Mouse (Mus musculus) forebrain, embryonic 12.5 days (tissue): ENCODE data around the gene Nfkb2. TPM values are rescaled to one million over a fixed set of nuclear protein-coding genes. Genes with fewer than 3 reads are reported as not detected.

Source experiments
- ATAC-seq: fragments of 200-750 bp; cut with Nextera tagmentation; 2 replicates; pipeline ENCODE4 v1.8.0; 2017; ENCODE audit warnings: moderate TSS enrichment; ENCODE audit not compliant: low FRiP score
- H3K27ac ChIP-seq: fragments of 300-500 bp; sonication (generic); 2 replicates; pipeline ENCODE4 v1.5.1; 2016; ENCODE audit warnings: mild to moderate bottlenecking
- H3K27me3 ChIP-seq: fragments of 300-500 bp; sonication (generic); 2 replicates; pipeline ENCODE4 v1.6.1; 2016; ENCODE audit warnings: mild to moderate bottlenecking
- H3K36me3 ChIP-seq: fragments of 300-500 bp; sonication (generic); replicated peaks from 2 replicates; pipeline ENCODE4 v1.6.1; 2016; ENCODE audit warnings: mild to moderate bottlenecking
- H3K4me1 ChIP-seq: fragments of 300-500 bp; sonication (generic); 2 replicates; pipeline ENCODE4 v1.6.1; 2016
- H3K4me2 ChIP-seq: fragments of 300-500 bp; sonication (generic); 2 replicates; pipeline ENCODE4 v1.6.1; 2016; ENCODE audit warnings: mild to moderate bottlenecking, moderate library complexity
- H3K4me3 ChIP-seq: fragments of 300-500 bp; sonication (generic); replicated peaks from 2 replicates; pipeline ENCODE4 v1.5.1; 2016; ENCODE audit warnings: mild to moderate bottlenecking
- H3K9ac ChIP-seq: fragments of 300-500 bp; sonication (generic); 2 replicates; pipeline ENCODE4 v1.6.1; 2016; ENCODE audit warnings: mild to moderate bottlenecking
- H3K9me3 ChIP-seq: fragments of 300-500 bp; sonication (generic); 2 replicates; pipeline ENCODE4 v1.6.1; 2016
- WGBS: fragments of 180-500 bp; shearing (Covaris S2); methylation state at CpG from one replicate; pipeline ENCODE4 v1.1.7; 2016; 5-methylcytosine and 5-hydroxymethylcytosine counted together
- polyA plus RNA-seq: library from polyadenylated mRNA; unstranded; fragments of >200 nt; fragmentation: Nextera tagmentation; extraction: Ambion mirVana; gene quantifications from 2 replicates; pipeline ENCODE4 v1.2.1, GENCODE M21; 2016

Nfkb2 gene
- 2.5 and 2.9 TPM in 2 replicates for polyA plus RNA-seq

DNA sequence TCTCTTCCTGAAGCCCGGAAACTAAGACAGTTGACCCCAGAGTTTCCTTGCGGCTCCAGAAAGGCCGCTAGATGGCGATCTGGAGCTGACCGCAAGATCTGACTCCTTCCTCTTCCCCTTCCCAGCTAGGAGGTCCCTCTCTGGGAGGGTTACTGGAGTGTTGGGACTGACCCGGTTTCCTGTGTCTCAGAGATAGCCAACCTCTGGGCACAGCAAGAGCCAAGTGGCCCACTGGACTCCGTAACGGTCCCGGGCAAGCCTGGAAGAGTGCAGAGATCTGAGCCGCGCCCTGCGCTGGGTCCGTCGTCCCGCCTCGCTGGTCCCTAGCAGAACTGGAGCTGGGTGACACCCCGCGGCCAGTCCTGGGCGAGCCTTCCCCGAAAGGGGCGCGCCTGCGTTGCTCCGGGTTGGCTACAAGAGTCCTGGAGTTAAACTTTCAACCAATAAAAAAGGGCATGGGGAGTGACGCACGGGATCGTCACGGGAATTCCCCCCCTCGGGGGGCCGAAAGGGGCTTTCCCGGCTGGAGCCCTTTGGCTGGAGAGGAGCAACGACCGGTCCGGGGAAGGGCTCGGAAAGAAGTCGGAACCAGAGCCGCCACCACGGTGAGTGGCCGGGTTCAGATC, at the start of gene Nfkb2:
TSS of gene Nfkb2 (plus strand) at position 105 of the 626 bp plus-strand sequence.
- under 1% methylated on average over 39 of the region's 39 CpGs for WGBS
- H3K4me1 ChIP-seq, result peaks cover 33% of the 10 kb centered on the region
- no peaks in the 10 kb centered on the region for H3K36me3 ChIP-seq
- peak within 1 kb of the TSS; percentile 57 for H3K4me3 ChIP-seq
- H3K27me3 ChIP-seq, result peaks cover 48% of the 10 kb centered on the region
- H3K9me3 ChIP-seq, result no peaks in the 10 kb centered on the region
- H3K9ac ChIP-seq, result peak within 1 kb of the TSS; percentile 60
- no peak within 1 kb of the TSS for H3K27ac ChIP-seq
- peak within 1 kb of the TSS; percentile 70 for H3K4me2 ChIP-seq
- ATAC-seq, result peak; percentile 78

- Histone ChIP-seq H3K36me3 (peaks cover 99% of the 10 kb centered on the region), H3K4me2 (no peak overlapping the region), H3K4me3 (no peak overlapping the region), H3K27me3 (no peaks in the 10 kb centered on the region), H3K9me3 (no peaks in the 10 kb centered on the region), H3K27ac (no peak overlapping the region), H3K9ac (no peak overlapping the region), H3K4me1 (no peaks in the 10 kb centered on the region)
- ATAC-seq, result no peak
- WGBS, result 95% methylated on average over 7 of the region's 7 CpGs
Observed at GRCm38 (mm10) chr19:46264762-46265161, 39.4 kb upstream of the Nfkb2 start.

- H3K27ac ChIP-seq, result no peak overlapping the region
- peaks cover 72% of the 10 kb centered on the region for H3K36me3 ChIP-seq
- ATAC-seq, result no peak
- no peak overlapping the region for H3K4me2 ChIP-seq
- H3K4me3 ChIP-seq, result no peak overlapping the region
- H3K4me1 ChIP-seq, result no peaks in the 10 kb centered on the region
- no peaks in the 10 kb centered on the region for H3K27me3 ChIP-seq
- no peak overlapping the region for H3K9ac ChIP-seq
- no peaks in the 10 kb centered on the region for H3K9me3 ChIP-seq
Observed at GRCm38 (mm10) chr19:46275307-46275706, 28.8 kb upstream of the Nfkb2 start.

GRCm38 (mm10) chr19:46282081-46282849, 21.9 kb upstream of the Nfkb2 start:
- no peaks in the 10 kb centered on the region for H3K9me3 ChIP-seq
- H3K4me1 ChIP-seq, result no peaks in the 10 kb centered on the region
- no peak overlapping the region for H3K9ac ChIP-seq
- WGBS, result 94% methylated on average over 11 of the region's 11 CpGs
- no peak overlapping the region for H3K4me3 ChIP-seq
- no peak for ATAC-seq
- no peaks in the 10 kb centered on the region for H3K27me3 ChIP-seq
- H3K36me3 ChIP-seq, result peaks cover 89% of the 10 kb centered on the region
- H3K27ac ChIP-seq, result no peak overlapping the region
- no peak overlapping the region for H3K4me2 ChIP-seq

- WGBS, result 94% methylated on average over 4 of the region's 4 CpGs
- Histone ChIP-seq H3K4me3 (no peak overlapping the region), H3K36me3 (peaks cover 78% of the 10 kb centered on the region), H3K9me3 (no peaks in the 10 kb centered on the region), H3K9ac (no peak overlapping the region), H3K27ac (no peak overlapping the region), H3K4me1 (no peaks in the 10 kb centered on the region), H3K27me3 (no peaks in the 10 kb centered on the region), H3K4me2 (no peak overlapping the region)
- ATAC-seq, result no peak
Observed at GRCm38 (mm10) chr19:46284686-46285085, 19.4 kb upstream of the Nfkb2 start.

- no peak overlapping the region for H3K9ac ChIP-seq
- no peak overlapping the region for H3K4me2 ChIP-seq
- H3K4me1 ChIP-seq, result no peaks in the 10 kb centered on the region
- no peaks in the 10 kb centered on the region for H3K27me3 ChIP-seq
- 85% methylated on average over 7 of the region's 7 CpGs for WGBS
- no peak overlapping the region for H3K27ac ChIP-seq
- H3K36me3 ChIP-seq, result peaks cover 69% of the 10 kb centered on the region
- ATAC-seq, result no peak
- no peaks in the 10 kb centered on the region for H3K9me3 ChIP-seq
- no peak overlapping the region for H3K4me3 ChIP-seq
Observed at GRCm38 (mm10) chr19:46285631-46286030, 18.5 kb upstream of the Nfkb2 start.

DNA sequence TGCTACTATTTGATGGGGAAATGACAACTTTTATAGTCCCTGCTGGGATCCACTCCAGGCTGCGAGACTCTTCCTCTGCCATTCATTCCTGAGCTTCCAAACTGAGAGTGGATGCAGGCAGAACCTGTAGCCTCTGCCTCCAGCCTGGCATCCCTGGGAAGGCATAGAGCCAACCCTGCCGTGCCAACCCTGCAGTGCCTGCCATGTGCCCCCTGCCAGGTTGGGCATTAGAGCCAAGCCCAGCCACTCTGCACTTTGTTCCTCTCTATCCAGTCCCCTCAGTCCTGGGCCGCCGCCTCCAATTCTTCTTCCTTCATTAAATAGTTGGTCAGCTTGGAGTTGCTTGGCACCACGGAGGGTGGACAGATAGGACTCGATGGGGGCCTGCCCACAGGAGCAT, 18.1 kb upstream of the Nfkb2 start:
- H3K36me3 ChIP-seq, result peaks cover 65% of the 10 kb centered on the region
- WGBS, result 94% methylated on average over 6 of the region's 6 CpGs

DNA sequence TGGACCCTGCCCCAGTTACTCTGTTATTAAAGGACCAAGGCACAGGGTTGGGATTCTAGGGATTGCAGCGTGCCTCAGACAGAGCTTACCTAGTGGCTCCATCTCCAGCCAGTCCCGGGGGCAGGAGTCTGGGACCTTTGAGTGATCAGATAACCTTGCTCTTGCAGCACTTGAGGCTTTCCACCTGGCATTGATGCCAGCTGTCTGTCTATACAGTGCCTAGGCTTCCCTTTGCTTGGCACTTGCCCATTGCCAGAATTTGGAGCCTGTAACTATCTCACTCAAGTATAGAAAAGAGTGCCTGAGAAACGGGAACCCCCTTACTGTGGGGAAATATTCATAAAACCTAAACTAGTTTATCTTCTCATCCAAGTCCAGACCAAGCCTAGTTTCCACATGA, 17.2 kb upstream of the Nfkb2 start:
- 87% methylated on average over 3 of the region's 3 CpGs for WGBS
- no peak for ATAC-seq
- Histone ChIP-seq H3K9ac (no peak overlapping the region), H3K27me3 (0 out of 2 replicates have a peak, but pooled peaks cover 3% of the 10 kb centered on the region), H3K4me3 (no peak overlapping the region), H3K9me3 (no peaks in the 10 kb centered on the region), H3K36me3 (peaks cover 57% of the 10 kb centered on the region), H3K4me2 (no peak overlapping the region), H3K4me1 (no peaks in the 10 kb centered on the region), H3K27ac (no peak overlapping the region)

More for the DNA sequence above, 18.1 kb upstream of the Nfkb2 start:
- H3K9me3 ChIP-seq, result no peaks in the 10 kb centered on the region
- no peak overlapping the region for H3K9ac ChIP-seq
- no peaks in the 10 kb centered on the region for H3K4me1 ChIP-seq
- no peak overlapping the region for H3K4me3 ChIP-seq
- H3K4me2 ChIP-seq, result no peak overlapping the region
- no peak overlapping the region for H3K27ac ChIP-seq
- 0 out of 2 replicates have a peak, but pooled peaks cover 3% of the 10 kb centered on the region for H3K27me3 ChIP-seq
- no peak for ATAC-seq

DNA sequence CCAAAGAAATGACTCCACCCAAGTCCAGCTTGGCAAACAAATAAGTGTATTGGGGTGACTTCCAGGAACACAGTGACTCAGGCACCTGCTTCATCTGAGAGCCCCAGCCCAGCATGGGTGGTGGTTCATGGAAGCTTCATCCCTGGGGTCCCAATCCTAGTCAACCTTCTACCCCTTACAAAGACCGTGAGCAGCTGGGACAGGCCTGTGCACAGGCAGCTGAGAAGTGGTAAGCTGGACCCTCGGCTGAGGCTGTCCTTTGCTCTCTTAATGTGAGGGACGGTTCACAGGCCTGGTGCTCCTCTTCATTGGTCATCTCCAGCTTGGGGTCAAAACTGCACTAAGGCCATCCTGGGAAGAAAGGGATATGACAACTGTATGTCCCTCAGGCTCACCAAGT, 16.6 kb upstream of the Nfkb2 start:
- Histone ChIP-seq H3K27me3 (0 out of 2 replicates have a peak, but pooled peaks cover 3% of the 10 kb centered on the region), H3K4me1 (no peaks in the 10 kb centered on the region), H3K9me3 (no peaks in the 10 kb centered on the region), H3K36me3 (peaks cover 50% of the 10 kb centered on the region), H3K9ac (no peak overlapping the region), H3K4me3 (no peak overlapping the region), H3K27ac (no peak overlapping the region), H3K4me2 (no peak overlapping the region)
- 88% methylated on average over 3 of the region's 3 CpGs for WGBS
- no peak for ATAC-seq

GRCm38 (mm10) chr19:46290535-46291105, 13.5 kb upstream of the Nfkb2 start:
- no peak for ATAC-seq
- peaks cover 8% of the 10 kb centered on the region; the same call in 1 of the 2 replicates for H3K27me3 ChIP-seq
- peaks cover 21% of the 10 kb centered on the region for H3K36me3 ChIP-seq
- no peaks in the 10 kb centered on the region for H3K9me3 ChIP-seq
- no peak overlapping the region for H3K4me3 ChIP-seq
- H3K9ac ChIP-seq, result no peak overlapping the region
- H3K27ac ChIP-seq, result no peak overlapping the region
- WGBS, result 72% methylated on average over 12 of the region's 12 CpGs
- H3K4me2 ChIP-seq, result no peak overlapping the region
- H3K4me1 ChIP-seq, result no peaks in the 10 kb centered on the region

GRCm38 (mm10) chr19:46296938-46297337, 7.2 kb upstream of the Nfkb2 start:
- Histone ChIP-seq H3K9ac (no peak overlapping the region), H3K36me3 (no peaks in the 10 kb centered on the region), H3K4me3 (no peak overlapping the region), H3K4me2 (no peak overlapping the region), H3K9me3 (no peaks in the 10 kb centered on the region), H3K27me3 (peaks cover 11% of the 10 kb centered on the region; the same call in 1 of the 2 replicates), H3K4me1 (no peaks in the 10 kb centered on the region), H3K27ac (no peak overlapping the region)
- ATAC-seq, result no peak
- WGBS, result 75% methylated on average over 4 of the region's 4 CpGs

DNA sequence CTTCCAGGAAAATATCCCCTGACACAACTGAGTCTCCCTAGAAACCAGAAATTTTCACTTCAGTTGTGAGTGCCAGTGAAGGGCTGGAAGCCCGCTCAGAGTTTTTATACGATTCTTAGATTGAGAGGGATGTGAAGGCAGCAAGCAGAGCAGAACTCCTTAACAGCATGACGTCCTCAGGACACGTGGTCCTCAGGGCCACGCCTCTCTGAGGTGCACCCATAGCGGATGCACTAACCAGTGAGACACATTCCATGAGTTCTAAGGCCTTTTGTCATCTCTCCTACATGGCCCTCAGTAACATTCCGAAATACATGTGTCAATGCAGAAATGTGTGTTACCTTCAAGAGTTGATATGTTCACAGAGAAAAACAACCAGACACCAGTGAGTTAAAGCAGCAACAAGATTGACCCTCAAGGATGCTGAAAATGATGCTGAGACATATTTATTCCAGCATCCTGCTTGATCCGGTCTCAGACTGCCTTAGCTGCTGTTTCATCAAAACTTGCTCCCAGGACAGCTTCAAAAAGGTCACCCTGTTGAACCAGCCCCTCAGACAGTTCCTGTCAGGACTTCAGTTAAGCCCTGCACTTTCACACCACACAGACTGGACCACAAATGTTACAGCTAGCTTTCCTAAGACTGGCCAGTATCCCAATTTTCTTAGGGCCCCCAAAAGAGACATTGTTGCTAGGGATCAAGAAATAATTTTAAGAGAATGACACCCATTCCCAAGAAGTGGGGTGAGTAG, 3.6 kb upstream of the Nfkb2 start:
- no peak overlapping the region for H3K4me2 ChIP-seq

More for the DNA sequence above, 3.6 kb upstream of the Nfkb2 start:
- peaks cover 17% of the 10 kb centered on the region for H3K27me3 ChIP-seq
- no peak overlapping the region for H3K9ac ChIP-seq
- no peak overlapping the region for H3K27ac ChIP-seq
- ATAC-seq, result no peak
- no peak overlapping the region for H3K4me3 ChIP-seq
- H3K4me1 ChIP-seq, result peaks cover 16% of the 10 kb centered on the region
- 41% methylated on average over 8 of the region's 8 CpGs for WGBS
- H3K9me3 ChIP-seq, result no peaks in the 10 kb centered on the region
- no peaks in the 10 kb centered on the region for H3K36me3 ChIP-seq
